Mouse (Mus musculus) cortical plate, adult 2 months (tissue): Measurements from ENCODE around the gene Il4.

ENCODE experiments used
- CTCF ChIP-seq: fragments of 200-500 bp; IDR thresholded peaks from 2 replicates; pipeline ENCODE4 v1.5.1; 2011; ENCODE audit warnings: mild to moderate bottlenecking, control low read depth, low read length; ENCODE audit not compliant: insufficient read depth; ENCODE audit errors: extremely low read depth
- POLR2A ChIP-seq: fragments of 200-500 bp; IDR thresholded peaks from 2 replicates; pipeline ENCODE4 v1.6.1; 2011; ENCODE audit warnings: mild to moderate bottlenecking, low read length, control low read depth; ENCODE audit not compliant: insufficient read depth; ENCODE audit errors: extremely low read depth

DNA sequence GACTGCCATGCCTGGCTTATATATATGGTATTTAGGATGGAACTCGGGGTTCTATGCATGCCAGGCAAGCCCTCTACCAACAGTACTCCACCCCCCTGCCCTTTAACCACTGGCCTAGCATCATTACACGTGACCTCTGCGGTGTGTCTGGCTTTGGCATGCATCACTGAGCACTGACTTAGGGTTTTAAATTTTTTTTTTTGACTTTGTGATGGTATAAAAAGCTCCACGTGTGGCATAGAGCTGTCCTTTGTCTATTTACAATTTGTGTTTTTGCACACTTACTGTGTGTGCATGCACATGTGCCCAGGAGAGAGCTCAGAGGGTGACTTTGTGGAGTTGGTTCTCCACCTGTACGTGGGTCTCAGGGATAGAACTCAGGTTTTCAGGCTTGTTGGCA is 25.5 kb upstream of the Il4 start:
- TF ChIP-seq POLR2A: no peak
- no peak for TF ChIP-seq CTCF
